Mouse (Mus musculus) heart, embryonic 13.5 days (tissue): ENCODE results near the gene Vps33a. TPM values are rescaled to one million over a fixed set of nuclear protein-coding genes. Genes with fewer than 3 reads are reported as not detected.
"Not testable (repeated sequence)": the region's sequence is repeated elsewhere in the genome, so short reads cannot be mapped to it uniquely, and the experiment has no call there.

ENCODE experiments used
- ATAC-seq: fragments of 200-750 bp; cut with Nextera tagmentation; 2 replicates; pipeline ENCODE4 v1.8.0; 2017; ENCODE audit warnings: moderate TSS enrichment; ENCODE audit not compliant: insufficient number of reproducible peaks, low FRiP score, low TSS enrichment; ENCODE audit errors: extremely low read depth
- H3K27ac ChIP-seq: fragments of 300-500 bp; sonication (generic); replicated peaks from 2 replicates; pipeline ENCODE4 v1.5.1; 2015; ENCODE audit warnings: moderate library complexity, mild to moderate bottlenecking, inconsistent platforms
- H3K27me3 ChIP-seq: fragments of 300-500 bp; sonication (generic); replicated peaks from 2 replicates; pipeline ENCODE4 v1.6.1; 2015; ENCODE audit warnings: mild to moderate bottlenecking, inconsistent platforms
- H3K36me3 ChIP-seq: fragments of 300-500 bp; sonication (generic); 2 replicates; pipeline ENCODE4 v1.6.1; 2015; ENCODE audit warnings: mild to moderate bottlenecking, inconsistent platforms
- H3K4me1 ChIP-seq: fragments of 300-500 bp; sonication (generic); 2 replicates; pipeline ENCODE4 v1.6.1; 2015; ENCODE audit warnings: inconsistent platforms
- H3K4me2 ChIP-seq: fragments of 300-500 bp; sonication (generic); 2 replicates; pipeline ENCODE4 v1.6.1; 2015; ENCODE audit warnings: inconsistent platforms, mild to moderate bottlenecking, moderate library complexity
- H3K4me3 ChIP-seq: fragments of 300-500 bp; sonication (generic); 2 replicates; pipeline ENCODE4 v1.5.1; 2015; ENCODE audit warnings: moderate library complexity, mild to moderate bottlenecking, inconsistent platforms
- H3K9ac ChIP-seq: fragments of 300-500 bp; sonication (generic); 2 replicates; pipeline ENCODE4 v1.6.1; 2015; ENCODE audit warnings: inconsistent platforms, mild to moderate bottlenecking, moderate library complexity
- H3K9me3 ChIP-seq: fragments of 300-500 bp; sonication (generic); 2 replicates; pipeline ENCODE4 v1.6.1; 2016; ENCODE audit warnings: inconsistent platforms
- WGBS: fragments of 180-500 bp; shearing (Covaris S2); methylation state at CpG from one replicate; pipeline ENCODE4 v1.1.7; 2015; ENCODE audit warnings: mixed read lengths; 5-methylcytosine and 5-hydroxymethylcytosine counted together
- polyA plus RNA-seq: library from polyadenylated mRNA; unstranded; fragments of >200 nt; fragmentation: Nextera tagmentation; extraction: Ambion mirVana; gene quantifications from 2 replicates; pipeline ENCODE4 v1.2.1, GENCODE M21; 2015

Vps33a gene
- polyA plus RNA-seq, 1 experiment from 2014 or later, result 18.6 TPM

DNA sequence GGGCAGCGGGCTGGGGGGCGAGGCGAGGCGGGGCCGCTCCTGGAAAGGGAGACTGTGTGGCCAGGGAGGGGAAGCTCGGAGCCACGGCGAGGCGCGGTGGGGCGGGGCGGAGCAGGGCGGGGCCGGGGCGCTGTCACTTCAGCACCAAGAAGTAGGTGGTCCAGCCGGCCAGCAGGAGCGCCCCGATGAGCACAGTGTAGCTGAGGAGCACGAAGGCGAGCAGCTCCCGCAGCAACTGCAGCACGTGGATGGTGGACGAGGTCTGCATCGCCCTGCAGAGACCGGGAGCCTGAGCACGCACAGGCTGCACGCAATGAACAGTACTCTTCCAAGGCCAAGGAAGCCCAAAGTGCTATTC, 48.5 kb downstream of the Vps33a start:
- WGBS, result 0% methylated on average over 17 of the region's 27 CpGs
- peak; percentile 83 for ATAC-seq
- H3K36me3 ChIP-seq, result peaks cover 31% of the 10 kb centered on the region
- H3K9me3 ChIP-seq, result no peaks in the 10 kb centered on the region
- peaks cover 22% of the 10 kb centered on the region for H3K4me1 ChIP-seq
- peak overlapping the region; percentile 95 for H3K4me2 ChIP-seq
- H3K27me3 ChIP-seq, result no peaks in the 10 kb centered on the region
- peak overlapping the region; percentile 84 for H3K4me3 ChIP-seq
- no peak overlapping the region for H3K27ac ChIP-seq
- 0 out of 2 replicates have a peak overlapping the region, but pooled peaks have one; percentile 30 for H3K9ac ChIP-seq

DNA sequence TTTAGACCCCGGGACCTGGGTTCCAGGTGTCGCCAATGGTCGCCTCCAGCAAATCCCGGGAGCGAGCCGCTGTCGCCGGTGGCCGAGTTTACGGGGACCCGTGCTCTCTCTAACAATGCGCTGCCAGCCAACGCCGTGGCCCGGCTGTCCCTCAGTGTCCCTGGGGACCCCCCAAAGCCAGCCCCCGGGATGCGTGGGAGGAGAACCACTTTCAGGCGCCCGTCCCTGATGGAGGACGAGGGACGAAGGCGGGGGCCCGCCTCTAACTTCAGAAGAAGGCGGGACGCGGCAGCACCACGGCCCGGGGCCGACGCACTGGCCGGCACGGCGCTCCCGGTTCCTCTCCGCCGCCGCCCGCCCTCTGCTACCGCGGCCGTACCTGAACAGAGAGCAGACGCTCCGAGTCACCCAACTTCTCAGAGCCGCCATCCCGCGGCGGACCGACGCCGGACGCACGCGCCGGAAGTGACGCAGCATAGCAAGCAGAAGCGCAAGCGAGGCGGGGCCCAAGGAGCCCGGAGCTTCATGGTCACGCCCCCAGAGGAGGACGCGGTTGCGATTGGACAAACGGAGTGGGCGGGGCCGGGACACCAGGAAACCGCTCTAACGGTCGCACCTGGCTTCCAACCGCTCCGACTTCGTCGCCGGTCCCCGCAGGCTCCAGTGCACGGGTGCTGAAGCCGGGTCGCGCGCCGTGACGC, 49.0 kb downstream of the Vps33a start, which contains the start of gene Diablo:
Diablo (minus strand) TSS at position 485 of the 701 bp plus-strand sequence.
- Histone ChIP-seq H3K9me3 (no peaks in the 10 kb centered on the region), H3K4me2 (peak within 1 kb of the TSS; percentile 95), H3K36me3 (peaks cover 31% of the 10 kb centered on the region), H3K4me3 (peak within 1 kb of the TSS; percentile 84), H3K4me1 (peaks cover 22% of the 10 kb centered on the region), H3K27me3 (no peaks in the 10 kb centered on the region), H3K27ac (peak within 1 kb of the TSS; percentile 65), H3K9ac (peak within 1 kb of the TSS; percentile 90)
- peak; percentile 94 for ATAC-seq
- under 1% methylated on average over 82 of the region's 82 CpGs for WGBS

DNA sequence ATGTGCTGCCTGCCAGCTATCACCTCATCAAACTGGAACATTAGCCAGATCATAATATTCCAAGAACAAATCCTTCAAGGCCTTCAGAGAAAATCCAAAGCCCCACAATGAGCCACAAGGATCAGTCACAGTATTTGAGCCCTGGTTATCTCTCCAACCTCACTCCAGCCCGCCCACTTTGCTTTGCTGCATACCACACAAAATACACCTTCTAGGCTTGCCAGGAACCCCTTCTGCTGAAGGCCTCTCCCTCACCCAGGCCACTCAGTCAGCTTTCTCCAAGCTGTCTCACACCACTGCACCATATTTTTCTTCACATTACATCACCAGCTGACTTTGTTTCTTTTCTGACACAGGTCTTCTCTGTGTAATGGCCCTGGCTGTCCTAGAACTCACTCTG, 50.7 kb downstream of the Vps33a start:
- WGBS, result 69% methylated on average over 1 of the region's 1 CpGs
- no peak for ATAC-seq

DNA sequence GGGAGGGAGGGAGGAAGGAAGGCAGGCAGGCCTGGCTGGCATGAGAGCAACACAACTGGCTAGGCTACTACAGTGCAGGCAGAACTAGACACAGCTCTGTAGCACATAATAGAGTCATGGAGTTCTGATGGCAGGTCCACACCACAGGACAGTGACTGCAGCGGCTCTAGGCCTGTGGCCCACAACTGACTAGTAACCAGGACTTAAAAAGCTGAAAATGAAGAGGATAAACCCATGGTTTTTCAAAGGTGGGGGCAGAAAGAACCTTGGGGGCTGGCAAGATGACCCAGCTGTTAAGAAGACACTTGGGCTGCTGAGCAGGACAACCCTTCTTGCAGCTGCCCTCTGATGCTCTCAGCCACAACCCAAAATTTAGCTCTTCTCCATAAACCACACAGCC, 51.2 kb downstream of the Vps33a start:
- no peak overlapping the region for H3K4me3 ChIP-seq
- no peak overlapping the region for H3K4me2 ChIP-seq
- H3K27me3 ChIP-seq, result no peaks in the 10 kb centered on the region
- no peaks in the 10 kb centered on the region for H3K9me3 ChIP-seq
- no peak overlapping the region for H3K27ac ChIP-seq
- ATAC-seq, result no peak
- peaks cover 22% of the 10 kb centered on the region for H3K4me1 ChIP-seq
- WGBS, result 92% methylated on average over 1 of the region's 1 CpGs
- H3K9ac ChIP-seq, result peak overlapping the region; percentile 25; the same call in 1 of the 2 replicates
- H3K36me3 ChIP-seq, result peaks cover 35% of the 10 kb centered on the region

More for the DNA sequence above, 50.7 kb downstream of the Vps33a start:
- Histone ChIP-seq H3K4me1 (peaks cover 22% of the 10 kb centered on the region), H3K27me3 (no peaks in the 10 kb centered on the region), H3K9me3 (no peaks in the 10 kb centered on the region), H3K27ac (no peak overlapping the region), H3K9ac (peak overlapping the region; percentile 25; the same call in 1 of the 2 replicates), H3K4me2 (0 out of 2 replicates have a peak overlapping the region, but pooled peaks have one; percentile 95), H3K36me3 (peaks cover 35% of the 10 kb centered on the region), H3K4me3 (no peak overlapping the region)

DNA sequence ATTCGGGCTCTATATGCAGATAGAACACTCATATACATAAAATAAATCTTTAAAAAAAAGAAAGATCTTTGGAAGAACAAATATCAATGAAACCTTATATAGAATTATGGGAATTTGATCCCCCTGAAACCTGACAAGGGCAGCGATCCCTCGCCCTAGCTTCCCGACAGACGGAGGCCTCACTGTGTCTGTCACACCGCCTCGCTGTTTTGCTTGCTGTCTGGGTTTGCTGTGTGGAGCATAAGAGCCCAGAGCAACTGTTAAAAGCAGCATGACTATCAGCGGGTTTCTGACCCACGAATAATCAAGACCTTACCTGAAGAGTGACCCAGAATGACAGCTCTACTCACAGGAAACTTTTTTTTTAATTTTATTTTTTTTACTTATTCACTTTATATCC, 52.2 kb downstream of the Vps33a start:
- Histone ChIP-seq H3K4me2 (no peak overlapping the region), H3K27me3 (no peaks in the 10 kb centered on the region), H3K9ac (no peak overlapping the region), H3K4me1 (peaks cover 22% of the 10 kb centered on the region), H3K4me3 (no peak overlapping the region), H3K27ac (no peak overlapping the region), H3K36me3 (peaks cover 45% of the 10 kb centered on the region), H3K9me3 (no peaks in the 10 kb centered on the region)
- WGBS, result 81% methylated on average over 9 of the region's 9 CpGs
- ATAC-seq, result no peak

DNA sequence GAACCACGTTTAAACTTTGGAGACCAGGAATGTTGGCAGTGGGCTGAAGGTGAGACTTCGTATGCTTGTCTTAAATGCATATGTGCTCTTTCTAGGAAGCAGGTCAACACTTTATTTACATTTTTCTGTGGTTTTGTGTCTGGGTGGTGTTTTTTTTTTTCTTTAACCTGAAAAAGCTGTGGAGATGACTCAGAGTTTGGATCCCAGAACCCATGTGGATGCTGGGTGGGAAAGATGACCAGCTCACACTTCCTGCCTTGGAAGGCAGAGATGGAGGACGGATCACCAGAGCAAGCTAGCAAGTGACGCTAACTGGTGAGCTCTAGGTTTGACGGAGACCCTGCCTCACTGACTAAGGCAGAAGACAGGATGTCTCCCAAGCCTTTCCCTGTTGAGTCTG, 58.0 kb downstream of the Vps33a start:
- peaks cover 77% of the 10 kb centered on the region for H3K36me3 ChIP-seq
- ATAC-seq, result no peak
- 78% methylated on average over 5 of the region's 5 CpGs for WGBS

DNA sequence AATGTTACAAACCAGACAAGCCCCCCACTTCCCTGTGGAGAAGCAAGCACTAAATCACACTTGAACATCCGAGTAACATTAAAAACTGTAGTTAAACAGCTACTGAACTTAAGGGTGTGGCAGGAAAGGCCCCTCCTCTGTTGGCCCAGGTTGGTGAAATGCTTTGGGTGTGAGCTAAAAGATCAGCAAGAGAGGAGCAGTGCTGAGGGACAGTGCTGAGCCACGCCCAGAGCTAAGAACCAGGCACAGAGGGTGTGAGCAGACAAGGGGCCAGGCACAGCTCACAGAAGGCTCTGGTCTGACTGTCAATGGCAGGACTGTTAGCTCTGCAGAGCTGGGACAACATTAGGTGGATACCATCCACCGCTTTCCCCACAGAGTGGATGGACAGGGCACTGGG, 60.7 kb downstream of the Vps33a start:
- H3K27me3 ChIP-seq, result peaks cover 32% of the 10 kb centered on the region
- H3K4me2 ChIP-seq, result no peak overlapping the region
- H3K9ac ChIP-seq, result no peak overlapping the region
- H3K4me1 ChIP-seq, result peaks cover 11% of the 10 kb centered on the region
- ATAC-seq, result no peak
- WGBS, result 73% methylated on average over 3 of the region's 3 CpGs
- H3K9me3 ChIP-seq, result no peaks in the 10 kb centered on the region
- peaks cover 50% of the 10 kb centered on the region for H3K36me3 ChIP-seq
- no peak overlapping the region for H3K27ac ChIP-seq
- H3K4me3 ChIP-seq, result no peak overlapping the region

More for the DNA sequence above, 58.0 kb downstream of the Vps33a start:
- Histone ChIP-seq H3K4me2 (no peak overlapping the region), H3K9ac (no peak overlapping the region), H3K9me3 (no peaks in the 10 kb centered on the region), H3K4me1 (no peaks in the 10 kb centered on the region), H3K27me3 (peaks cover 9% of the 10 kb centered on the region), H3K4me3 (no peak overlapping the region), H3K27ac (no peak overlapping the region)

DNA sequence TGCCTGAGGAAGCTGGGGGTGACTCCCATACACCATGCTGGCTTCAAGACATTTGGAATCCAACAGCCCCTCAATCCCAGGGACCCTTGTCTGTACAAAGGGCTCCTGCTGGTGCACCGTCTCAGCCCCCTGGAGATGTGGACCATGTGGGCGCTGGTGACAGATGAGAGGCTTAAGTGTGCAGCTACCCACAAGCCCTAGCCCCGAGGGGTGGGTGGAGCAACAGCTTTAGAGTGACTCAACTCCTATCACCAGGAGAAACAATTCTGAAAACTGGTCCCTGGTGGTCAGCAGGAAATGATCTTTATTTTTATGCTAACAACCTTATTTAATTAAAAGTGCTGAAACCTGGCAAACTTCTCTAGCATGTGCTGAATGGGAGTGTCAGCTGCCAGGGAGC, 61.4 kb downstream of the Vps33a start:
- H3K4me3 ChIP-seq, H3K9me3 ChIP-seq, H3K27ac ChIP-seq, ATAC-seq, H3K9ac ChIP-seq, H3K4me2 ChIP-seq: not testable (repeated sequence)
- peaks cover 39% of the 10 kb centered on the region for H3K27me3 ChIP-seq
- 65% methylated on average over 3 of the region's 3 CpGs for WGBS
- peaks cover 11% of the 10 kb centered on the region for H3K4me1 ChIP-seq
- H3K36me3 ChIP-seq, result peaks cover 43% of the 10 kb centered on the region

DNA sequence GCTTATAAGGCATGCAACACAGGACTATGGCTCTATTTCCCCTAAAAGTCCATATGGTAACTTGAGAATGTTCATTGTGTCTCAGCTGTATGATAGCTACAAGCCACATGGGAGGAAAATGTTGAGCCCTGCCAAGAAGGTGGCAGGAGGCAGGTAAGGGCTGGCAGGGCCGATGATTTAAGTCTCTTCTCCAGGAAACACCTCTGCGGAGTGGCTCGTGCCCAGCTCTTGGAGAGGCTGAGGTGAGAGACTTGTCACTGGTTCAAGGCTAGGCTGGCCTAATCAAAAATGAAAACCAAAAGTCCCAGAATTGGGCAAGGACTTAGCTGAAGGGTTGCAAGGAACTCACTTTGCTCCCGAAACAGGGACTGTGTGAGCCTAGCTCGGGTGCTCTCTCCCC, 62.7 kb downstream of the Vps33a start, which contains the start of gene B3gnt4:
B3gnt4 (plus strand) TSS at position 301 of the 400 bp plus-strand sequence.
- Histone ChIP-seq H3K9ac (no peak within 1 kb of the TSS), H3K9me3 (no peaks in the 10 kb centered on the region), H3K4me3 (no peak within 1 kb of the TSS), H3K4me1 (peaks cover 11% of the 10 kb centered on the region), H3K36me3 (peaks cover 31% of the 10 kb centered on the region), H3K27me3 (peaks cover 44% of the 10 kb centered on the region), H3K27ac (no peak within 1 kb of the TSS), H3K4me2 (no peak within 1 kb of the TSS)
- no peak for ATAC-seq
- WGBS, result 77% methylated on average over 5 of the region's 5 CpGs

DNA sequence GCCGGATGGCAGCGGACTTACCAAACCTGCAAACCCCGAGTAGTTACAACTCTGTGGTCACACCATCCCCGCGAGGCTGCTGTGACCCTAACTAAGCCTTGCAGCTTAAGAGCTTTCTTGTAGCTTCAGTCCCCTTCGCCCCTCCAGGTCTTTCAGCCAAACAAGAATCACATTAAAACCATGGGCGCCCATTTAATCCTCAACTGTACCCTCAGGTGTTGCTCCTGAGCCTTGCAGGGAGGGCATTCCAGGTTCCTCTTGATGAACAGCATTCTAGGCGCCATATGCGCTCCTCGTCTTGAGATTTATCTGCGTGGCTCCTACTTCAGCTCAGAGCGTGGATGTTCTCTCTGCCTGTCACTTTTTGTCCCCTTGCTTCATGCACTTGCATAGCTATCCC, 63.9 kb downstream of the Vps33a start:
- H3K36me3 ChIP-seq, result peaks cover 23% of the 10 kb centered on the region
- ATAC-seq, result no peak
- H3K4me1 ChIP-seq, result peaks cover 11% of the 10 kb centered on the region
- H3K9ac ChIP-seq, result peak overlapping the region; percentile 77
- peaks cover 56% of the 10 kb centered on the region for H3K27me3 ChIP-seq
- peak overlapping the region; percentile 89 for H3K4me2 ChIP-seq
- peak overlapping the region; percentile 69 for H3K4me3 ChIP-seq
- no peaks in the 10 kb centered on the region for H3K9me3 ChIP-seq
- no peak overlapping the region for H3K27ac ChIP-seq
- WGBS, result 9% methylated on average over 12 of the region's 12 CpGs

DNA sequence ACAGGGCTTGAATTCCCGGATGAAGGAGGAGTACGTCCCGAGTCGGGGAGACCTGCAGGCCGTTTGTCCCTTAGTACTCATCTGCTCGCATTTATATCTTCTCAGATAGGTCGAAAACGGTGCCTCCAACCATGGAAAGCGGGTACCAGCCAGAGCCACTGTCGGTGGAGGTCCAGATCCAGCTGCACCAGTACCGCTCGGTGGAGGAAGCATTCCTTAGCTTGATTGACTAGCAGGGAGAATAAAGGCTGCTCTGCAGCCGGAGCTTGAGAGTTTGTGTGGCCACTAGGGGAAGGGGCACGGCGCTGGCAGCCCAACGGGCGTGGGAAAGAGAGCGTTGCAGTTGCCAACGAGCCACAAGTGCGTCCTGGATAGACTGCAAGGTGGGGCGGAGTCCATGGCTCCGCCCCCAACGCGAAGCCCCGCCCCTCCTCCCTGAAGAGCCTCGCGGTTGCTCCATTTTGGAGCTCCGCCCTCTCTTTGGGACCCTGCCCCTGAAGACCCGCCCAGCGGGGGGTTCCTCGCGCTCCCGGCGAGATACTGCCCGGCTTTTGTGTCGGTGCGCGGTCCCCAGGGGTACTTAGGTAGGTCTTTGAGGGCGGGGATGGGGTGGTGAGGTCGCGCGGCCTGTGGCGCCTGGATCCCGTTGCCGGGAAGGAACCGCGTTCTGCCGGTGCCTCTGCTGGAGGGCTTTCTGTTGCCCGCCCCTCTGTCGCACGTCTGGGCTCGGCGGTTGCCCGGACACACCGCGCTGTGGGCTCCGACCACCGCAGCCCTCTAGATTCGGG, 64.7 kb downstream of the Vps33a start:
- peaks cover 23% of the 10 kb centered on the region for H3K36me3 ChIP-seq
- peak overlapping the region; percentile 77 for H3K9ac ChIP-seq
- peaks cover 11% of the 10 kb centered on the region for H3K4me1 ChIP-seq
- H3K4me2 ChIP-seq, result peak overlapping the region; percentile 89
- no peaks in the 10 kb centered on the region for H3K9me3 ChIP-seq
- peaks cover 63% of the 10 kb centered on the region for H3K27me3 ChIP-seq
- peak; percentile 68; the same call in 1 of the 2 replicates for ATAC-seq
- under 1% methylated on average over 59 of the region's 59 CpGs for WGBS
- H3K4me3 ChIP-seq, result peak overlapping the region; percentile 69
- H3K27ac ChIP-seq, result no peak overlapping the region
